Mouse (Mus musculus): ENCODE results near the gene Nudt21.

GRCm38 (mm10) chr8:93980141-93980540, 56.7 kb downstream of the Nudt21 start:
- TF ChIP-seq CTCF (IDR thresholded peaks at IDR 0.05; ENCODE audit: low read depth) (no peak), EP300 (IDR thresholded peaks at IDR 0.05; ENCODE audit: low read depth) (no peak)

Data from heart, postnatal 0 days (tissue).